Mouse (Mus musculus): ENCODE data around the gene 2210408I21Rik.

2210408I21Rik gene

GRCm38 (mm10) chr13:77275172-77275747 is 139.9 kb downstream of the 2210408I21Rik start:
- no peak for DNase-seq (ENCODE audit: low spot score in 2 of 2)

- no peak for DNase-seq (ENCODE audit: low spot score in 2 of 2)
Observed at GRCm38 (mm10) chr13:77278659-77279413, 143.5 kb downstream of the 2210408I21Rik start.

GRCm38 (mm10) chr13:77295519-77295918 is 160.2 kb downstream of the 2210408I21Rik start:
- no peak for DNase-seq (ENCODE audit: low spot score in 2 of 2)

GRCm38 (mm10) chr13:77324101-77324500 is 188.8 kb downstream of the 2210408I21Rik start:
- DNase-seq (ENCODE audit: low spot score in 2 of 2): no peak

GRCm38 (mm10) chr13:77326174-77326959 is 191.0 kb downstream of the 2210408I21Rik start:
- no peak for DNase-seq (ENCODE audit: low spot score in 2 of 2)

GRCm38 (mm10) chr13:77342097-77342496 is 206.8 kb downstream of the 2210408I21Rik start:
- no peak for DNase-seq (ENCODE audit: low spot score in 2 of 2)

- DNase-seq (ENCODE audit: low spot score in 2 of 2): no peak
Observed at GRCm38 (mm10) chr13:77385448-77385970, 250.2 kb downstream of the 2210408I21Rik start.

GRCm38 (mm10) chr13:77386001-77386400 is 250.7 kb downstream of the 2210408I21Rik start:
- no peak for DNase-seq (ENCODE audit: low spot score in 2 of 2)

- DNase-seq (ENCODE audit: low spot score in 2 of 2): no peak
Observed at GRCm38 (mm10) chr13:77388148-77388547, 252.8 kb downstream of the 2210408I21Rik start.

GRCm38 (mm10) chr13:77389209-77389608 is 253.9 kb downstream of the 2210408I21Rik start:
- no peak for DNase-seq (ENCODE audit: low spot score in 2 of 2)

GRCm38 (mm10) chr13:77396374-77396773 is 261.0 kb downstream of the 2210408I21Rik start:
- DNase-seq (ENCODE audit: low spot score in 2 of 2): no peak

- DNase-seq (ENCODE audit: low spot score in 2 of 2): peak in 1 of 2 experiments; percentile 9
Observed at GRCm38 (mm10) chr13:77396981-77397380, 261.6 kb downstream of the 2210408I21Rik start.

- no peak for DNase-seq (ENCODE audit: low spot score in 2 of 2)
Observed at GRCm38 (mm10) chr13:77397646-77398045, 262.3 kb downstream of the 2210408I21Rik start.

- no peak for DNase-seq (ENCODE audit: low spot score in 2 of 2)
Observed at GRCm38 (mm10) chr13:77398477-77398876, 263.1 kb downstream of the 2210408I21Rik start.

GRCm38 (mm10) chr13:77400762-77401161 is 265.4 kb downstream of the 2210408I21Rik start:
- no peak for DNase-seq (ENCODE audit: low spot score in 2 of 2)

GRCm38 (mm10) chr13:77408530-77408929 is 273.2 kb downstream of the 2210408I21Rik start:
- DNase-seq (ENCODE audit: low spot score in 2 of 2): no peak

GRCm38 (mm10) chr13:77409804-77410203 is 274.5 kb downstream of the 2210408I21Rik start:
- DNase-seq (ENCODE audit: low spot score in 2 of 2): no peak

- no peak for DNase-seq (ENCODE audit: low spot score in 2 of 2)
Observed at GRCm38 (mm10) chr13:77412829-77413228, 277.5 kb downstream of the 2210408I21Rik start.

GRCm38 (mm10) chr13:77450007-77450567 is 314.7 kb downstream of the 2210408I21Rik start:
- no peak for DNase-seq (ENCODE audit: low spot score in 2 of 2)

GRCm38 (mm10) chr13:77470093-77470621 is 334.8 kb downstream of the 2210408I21Rik start:
- no peak for DNase-seq (ENCODE audit: low spot score in 2 of 2)

- no peak for DNase-seq (ENCODE audit: low spot score in 2 of 2)
Observed at GRCm38 (mm10) chr13:77476420-77476819, 341.1 kb downstream of the 2210408I21Rik start.

All from frontal cortex, postnatal 25 days (tissue).